Mouse (Mus musculus) embryonic fibroblast, embryonic 13.5 days (primary cell): ENCODE results near the gene Nhsl1. TPM values are rescaled to one million over a fixed set of nuclear protein-coding genes. Genes with fewer than 3 reads are reported as not detected.

Experiments
- H3K27ac ChIP-seq: 2 replicates; pipeline ENCODE4 v1.5.1; 2012; ENCODE audit warnings: low read length, control low read depth, inconsistent platforms; ENCODE audit not compliant: insufficient read depth
- H3K4me1 ChIP-seq: 2 replicates; pipeline ENCODE4 v1.6.1; 2011; ENCODE audit warnings: low read length; ENCODE audit not compliant: control insufficient read depth, insufficient read depth
- H3K4me3 ChIP-seq: 2 replicates; pipeline ENCODE4 v1.5.1; 2011; ENCODE audit warnings: mild to moderate bottlenecking, control low read depth, low read length; ENCODE audit not compliant: insufficient read depth
- CTCF ChIP-seq: IDR thresholded peaks from 2 replicates; pipeline ENCODE4 v1.5.1; 2011; ENCODE audit warnings: mild to moderate bottlenecking, control low read depth, low read length, moderate library complexity, borderline replicate concordance; ENCODE audit not compliant: insufficient read depth
- POLR2A ChIP-seq: IDR thresholded peaks from 2 replicates; pipeline ENCODE4 v1.6.1; 2011; ENCODE audit warnings: low read depth, mild to moderate bottlenecking, control low read depth, low read length, moderate library complexity
- polyA plus RNA-seq: library from polyadenylated mRNA; stranded (reverse); fragments of >200 nt; gene quantifications from 2 replicates; pipeline ENCODE4 v1.2.4, GENCODE M21; 2011; ENCODE audit warnings: low read depth; ENCODE audit not compliant: missing spikeins, insufficient read length

The Nhsl1 gene
- polyA plus RNA-seq, 1 experiment = 13.7 TPM

DNA sequence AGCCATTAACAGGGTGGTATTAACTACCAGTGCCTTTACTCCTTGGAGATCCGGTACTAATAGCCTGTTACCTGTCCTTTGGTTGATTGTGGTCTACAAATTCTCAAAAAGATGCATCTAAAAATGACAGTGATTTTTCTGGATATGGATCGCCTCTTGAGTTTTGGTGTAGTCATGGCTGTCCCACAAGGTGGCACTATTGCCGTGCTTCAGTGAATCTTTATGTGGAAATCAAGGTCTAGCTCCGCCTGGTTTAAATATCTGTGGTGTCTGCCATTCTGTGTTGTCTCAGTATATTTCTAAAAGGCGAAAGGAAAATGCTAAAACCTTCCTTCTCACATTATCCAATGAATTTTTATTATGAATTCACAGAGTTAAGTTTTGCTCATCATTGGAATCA, 72.8 kb downstream of the Nhsl1 start:
- TF ChIP-seq POLR2A = no peak
- TF ChIP-seq CTCF = no peak
- H3K27ac ChIP-seq = no peak overlapping the region
- peaks cover 4% of the 10 kb centered on the region; the same call in 1 of the 2 replicates for H3K4me1 ChIP-seq
- H3K4me3 ChIP-seq = no peak overlapping the region

DNA sequence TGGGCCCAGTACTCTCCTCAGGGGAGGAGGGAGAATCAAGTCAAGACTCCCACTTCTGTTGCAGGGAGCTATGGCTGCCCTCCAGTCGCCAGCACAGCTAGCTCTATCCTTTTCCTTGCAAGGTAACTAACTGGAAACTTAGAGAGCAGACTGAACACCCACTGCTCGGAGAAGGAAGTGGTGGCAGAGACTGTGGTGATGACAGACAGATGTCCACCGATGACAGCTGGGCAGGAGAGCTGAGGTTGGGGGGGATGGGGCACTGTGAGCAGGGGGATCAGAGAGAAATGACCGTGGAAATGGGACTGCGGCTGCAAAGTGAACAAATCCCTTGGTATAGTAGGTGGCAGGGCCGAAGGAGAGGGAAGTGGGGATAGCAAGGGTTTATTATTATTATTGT, 73.5 kb downstream of the Nhsl1 start:
- no peak for TF ChIP-seq POLR2A
- TF ChIP-seq CTCF = no peak
- Histone ChIP-seq H3K4me3 (no peak overlapping the region), H3K27ac (no peak overlapping the region), H3K4me1 (peaks cover 4% of the 10 kb centered on the region; the same call in 1 of the 2 replicates)

DNA sequence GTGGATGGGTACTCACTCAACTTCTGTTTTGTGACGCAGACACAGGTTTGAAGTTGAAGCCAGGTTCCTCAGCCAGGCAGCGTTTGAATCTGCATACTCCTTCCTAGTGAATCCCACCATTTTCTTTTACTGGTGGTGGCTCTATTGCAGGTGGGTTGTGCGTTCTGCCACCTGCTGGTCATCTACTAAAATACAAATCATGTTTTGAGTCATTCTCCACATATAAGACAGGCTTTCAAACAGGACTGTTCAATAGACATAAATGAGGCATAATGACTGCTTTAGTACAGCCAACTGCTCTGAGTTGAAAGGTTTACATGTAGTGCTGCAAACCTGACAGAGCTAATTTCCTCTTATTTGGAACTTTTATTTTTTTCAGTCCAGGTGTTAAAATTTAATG, 75.0 kb downstream of the Nhsl1 start:
- Histone ChIP-seq H3K4me3 (no peak overlapping the region), H3K27ac (no peak overlapping the region), H3K4me1 (peaks cover 4% of the 10 kb centered on the region; the same call in 1 of the 2 replicates)
- no peak for TF ChIP-seq CTCF

DNA sequence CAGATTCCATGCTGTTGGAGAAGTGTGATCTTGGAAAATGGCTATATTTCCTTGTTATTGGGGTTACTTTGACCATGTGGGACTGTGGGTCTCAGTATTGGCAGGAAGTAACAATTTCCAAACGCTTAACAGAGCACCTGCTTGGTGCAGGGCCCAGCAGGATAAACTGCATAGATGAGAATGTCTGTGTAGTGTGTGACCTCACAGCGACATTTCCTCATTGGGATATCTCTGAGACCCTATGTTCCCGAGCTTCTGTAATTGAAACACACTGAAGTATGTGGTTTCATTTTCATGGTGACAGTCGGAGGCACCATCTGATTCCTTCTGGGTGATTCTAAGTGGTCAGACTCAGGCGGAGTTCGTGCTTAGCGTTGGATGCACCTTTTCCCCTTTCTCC, 75.5 kb downstream of the Nhsl1 start:
- Histone ChIP-seq H3K4me1 (no peaks in the 10 kb centered on the region), H3K4me3 (no peak overlapping the region), H3K27ac (no peak overlapping the region)
- TF ChIP-seq POLR2A (no peak), CTCF (no peak)

DNA sequence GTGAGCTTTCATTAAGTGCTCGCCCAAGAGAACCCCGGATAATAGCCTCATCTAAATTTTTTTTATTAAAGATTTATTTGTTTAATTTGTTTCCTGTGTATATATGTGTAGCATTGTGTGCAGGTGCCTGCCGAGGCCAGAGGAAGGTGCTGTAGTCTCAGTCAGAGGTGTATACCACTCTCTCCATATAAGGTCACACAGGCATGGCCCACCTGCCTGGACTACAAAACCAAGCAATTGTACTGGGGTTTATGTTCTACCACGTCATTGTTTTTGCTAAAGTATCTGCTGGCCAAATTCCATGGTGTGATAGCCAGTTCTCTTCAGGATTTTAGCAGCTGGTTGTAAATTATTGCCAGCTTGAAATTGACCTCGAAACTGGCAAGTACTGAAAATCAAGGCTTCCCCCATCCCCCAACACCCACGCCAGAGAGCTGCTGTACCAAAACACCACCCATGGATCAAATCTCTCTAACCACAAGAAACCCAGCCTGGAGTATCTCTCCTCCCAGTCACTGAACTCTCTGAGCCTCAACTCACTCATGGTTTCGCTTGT, 81.4 kb downstream of the Nhsl1 start:
- Histone ChIP-seq H3K4me3 (no peak overlapping the region), H3K27ac (no peak overlapping the region), H3K4me1 (no peaks in the 10 kb centered on the region)
- TF ChIP-seq POLR2A (no peak), CTCF (no peak)

DNA sequence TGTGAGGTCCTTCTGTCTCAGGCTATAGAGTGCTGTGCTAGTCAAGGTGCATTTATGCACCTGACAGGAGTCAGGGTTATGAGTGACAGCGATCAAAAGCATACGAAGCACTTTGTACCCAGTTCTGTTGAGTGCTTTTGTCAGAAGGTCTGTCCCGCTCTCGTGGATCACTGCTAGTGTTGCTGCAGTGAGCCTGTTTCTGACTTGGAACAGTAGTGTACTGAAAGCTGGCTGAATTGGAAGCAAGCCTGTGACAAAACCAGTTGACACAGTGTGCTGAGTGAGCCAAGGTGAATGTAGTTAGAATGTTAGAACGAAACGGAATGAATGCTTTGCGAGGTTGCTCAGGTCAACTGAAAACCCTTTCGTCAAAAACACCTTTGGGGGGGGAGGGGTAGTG, 82.2 kb downstream of the Nhsl1 start:
- H3K4me3 ChIP-seq = no peak overlapping the region
- no peaks in the 10 kb centered on the region for H3K4me1 ChIP-seq
- H3K27ac ChIP-seq = no peak overlapping the region
- TF ChIP-seq CTCF = no peak
- no peak for TF ChIP-seq POLR2A

DNA sequence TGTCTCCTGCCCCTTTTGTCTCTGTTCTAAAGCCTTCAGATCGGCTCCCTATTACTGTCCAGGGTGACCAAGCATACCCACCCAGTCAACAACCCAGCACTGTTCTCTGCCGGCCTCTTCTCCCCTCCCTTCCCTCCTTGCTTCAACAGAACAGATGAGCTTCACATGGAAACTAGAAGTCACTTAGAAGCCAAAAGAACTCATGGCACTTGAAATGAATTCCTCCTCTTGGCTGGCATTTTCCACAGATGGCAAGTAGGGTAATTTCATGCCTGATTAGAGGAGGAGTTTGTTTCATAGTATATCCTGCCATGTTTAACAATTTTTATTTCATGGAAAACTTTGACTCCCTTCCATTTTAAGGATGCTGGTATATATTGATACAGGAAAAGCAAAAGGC, 85.2 kb downstream of the Nhsl1 start:
- no peak overlapping the region for H3K27ac ChIP-seq
- TF ChIP-seq POLR2A = no peak
- no peak for TF ChIP-seq CTCF
- no peak overlapping the region for H3K4me3 ChIP-seq
- H3K4me1 ChIP-seq = no peaks in the 10 kb centered on the region

DNA sequence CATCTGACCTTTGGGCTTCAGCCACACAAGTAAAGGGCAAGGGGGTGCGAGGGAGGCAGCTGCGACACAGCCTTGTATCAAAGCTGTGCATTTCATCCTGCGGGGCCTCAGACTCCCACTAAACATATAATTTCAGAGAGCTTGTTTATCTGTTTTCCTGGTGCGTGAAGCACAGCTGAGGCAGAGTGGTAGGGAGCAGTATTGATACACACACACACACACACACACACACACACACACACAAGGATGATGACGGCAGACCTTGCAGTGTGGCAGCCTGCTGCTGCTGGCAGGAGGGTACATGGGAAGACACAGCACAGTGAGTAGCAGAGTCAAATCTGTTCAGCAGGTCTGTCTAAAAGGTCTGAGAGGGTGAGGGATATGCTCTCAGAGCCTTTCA, 85.9 kb downstream of the Nhsl1 start:
- TF ChIP-seq CTCF (no peak), POLR2A (no peak)
- Histone ChIP-seq H3K4me1 (no peaks in the 10 kb centered on the region), H3K27ac (no peak overlapping the region), H3K4me3 (no peak overlapping the region)

DNA sequence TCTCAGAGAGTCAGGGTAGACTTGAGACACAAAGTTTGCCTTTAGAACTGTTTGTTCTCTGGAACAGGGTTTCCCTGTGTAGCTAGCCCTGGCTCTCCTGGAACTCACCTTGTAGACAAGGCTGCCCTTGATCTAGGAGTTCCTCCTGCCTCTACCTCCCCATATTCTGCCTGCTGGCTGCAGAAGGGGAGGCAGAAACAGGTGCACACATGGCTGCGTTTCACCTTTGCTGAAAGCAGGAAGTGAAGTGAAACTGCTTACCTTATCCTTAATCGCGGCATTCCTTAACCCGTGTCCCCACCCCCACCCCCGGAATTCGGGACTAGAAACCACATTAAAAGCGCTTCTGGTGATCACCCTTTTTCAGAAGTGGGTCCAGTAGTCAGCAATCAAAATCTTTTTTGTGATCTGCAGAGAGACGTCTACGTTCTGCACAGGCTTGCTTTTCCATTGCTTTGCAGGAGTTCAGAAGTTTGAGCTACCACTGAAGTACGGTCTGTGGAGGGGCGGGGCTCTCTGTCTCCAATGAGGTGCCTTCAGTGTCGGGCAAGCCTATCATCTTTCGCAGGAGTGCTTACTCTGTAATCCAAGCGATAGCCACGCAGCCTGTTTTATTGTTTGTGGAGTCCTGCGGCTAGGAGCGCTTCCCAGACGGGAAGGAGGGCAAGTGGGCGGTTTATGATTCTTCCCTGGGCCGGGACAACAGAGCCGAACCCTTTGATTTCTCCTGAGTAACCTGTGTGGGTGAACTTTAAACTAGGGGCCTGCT, 88.5 kb downstream of the Nhsl1 start:
- no peaks in the 10 kb centered on the region for H3K4me1 ChIP-seq
- H3K4me3 ChIP-seq = peak overlapping the region; percentile 37
- H3K27ac ChIP-seq = no peak overlapping the region
- TF ChIP-seq POLR2A (peak; percentile 59; the same call in 1 of the 2 replicates), CTCF (no peak)

DNA sequence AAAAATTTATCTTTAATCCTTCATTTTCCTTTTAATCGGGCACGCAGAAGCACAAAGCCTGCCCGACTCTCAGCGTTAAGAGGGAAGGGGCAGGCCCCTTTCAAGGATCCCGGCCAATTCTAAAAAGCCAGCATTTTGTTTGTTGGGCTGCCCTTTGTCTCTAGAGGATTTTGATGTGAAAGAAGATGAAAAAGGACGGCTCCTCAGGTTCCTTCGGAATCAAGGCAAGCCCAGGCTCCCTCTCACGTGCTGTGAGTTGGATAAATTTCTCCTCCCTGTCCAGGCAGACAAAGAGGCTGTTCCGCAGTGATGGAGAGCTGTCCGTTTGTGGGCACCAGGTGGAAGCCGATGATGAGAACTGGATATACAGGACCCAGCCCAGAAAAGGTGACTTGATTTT, 89.3 kb downstream of the Nhsl1 start:
- no peak overlapping the region; the same call in 1 of the 2 replicates for H3K4me3 ChIP-seq
- H3K27ac ChIP-seq = no peak overlapping the region
- no peak for TF ChIP-seq CTCF
- TF ChIP-seq POLR2A = no peak
- H3K4me1 ChIP-seq = no peaks in the 10 kb centered on the region
